Mouse (Mus musculus) liver (tissue): Measurements from ENCODE around the gene Eva1a.

Experiments
- DNase-seq: peaks from one replicate; pipeline ENCODE4 v3.0.0-alpha.2; 2020; ENCODE audit warnings: mixed read lengths

Gene Eva1a

DNA sequence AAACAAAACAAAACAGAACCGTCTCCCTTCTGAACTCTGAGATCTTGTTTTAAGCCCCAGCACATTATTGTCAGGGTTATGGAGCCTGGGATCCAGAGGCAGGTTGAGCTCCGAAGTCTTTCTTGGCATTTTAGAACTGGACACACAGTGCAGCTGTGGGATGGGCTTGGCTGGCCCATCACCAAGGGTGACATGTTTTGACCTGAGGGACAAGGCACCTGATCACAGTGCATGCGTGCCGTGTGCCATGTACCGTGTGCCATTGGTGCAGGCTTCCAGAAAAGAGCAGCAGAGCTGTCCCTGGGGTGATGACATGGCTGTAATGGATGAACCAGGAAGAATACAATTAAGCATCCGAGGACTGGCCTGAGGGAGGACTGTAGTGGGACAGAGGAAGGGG lies 29.6 kb downstream of the Eva1a start:
- no peak for DNase-seq

DNA sequence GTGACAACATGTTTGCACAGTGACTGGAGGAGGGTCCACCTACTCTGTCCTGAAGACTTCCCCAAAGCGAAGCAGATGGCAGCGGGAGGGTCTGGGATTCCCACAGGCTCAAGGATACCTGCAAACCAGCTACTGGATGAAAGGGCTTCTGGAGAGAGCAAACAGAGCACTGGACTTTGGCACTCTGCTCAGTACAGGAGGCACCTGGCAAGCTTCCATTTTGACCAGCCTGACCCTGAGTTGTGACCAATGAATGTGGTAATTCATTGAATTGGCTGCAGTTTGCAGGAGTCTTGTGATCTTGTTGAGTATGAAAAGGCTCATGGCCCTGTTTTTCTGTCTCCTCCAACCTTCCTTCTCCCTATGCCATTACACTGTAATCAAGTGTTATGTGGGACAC lies 32.2 kb downstream of the Eva1a start:
- DNase-seq, result peak; percentile 41

DNA sequence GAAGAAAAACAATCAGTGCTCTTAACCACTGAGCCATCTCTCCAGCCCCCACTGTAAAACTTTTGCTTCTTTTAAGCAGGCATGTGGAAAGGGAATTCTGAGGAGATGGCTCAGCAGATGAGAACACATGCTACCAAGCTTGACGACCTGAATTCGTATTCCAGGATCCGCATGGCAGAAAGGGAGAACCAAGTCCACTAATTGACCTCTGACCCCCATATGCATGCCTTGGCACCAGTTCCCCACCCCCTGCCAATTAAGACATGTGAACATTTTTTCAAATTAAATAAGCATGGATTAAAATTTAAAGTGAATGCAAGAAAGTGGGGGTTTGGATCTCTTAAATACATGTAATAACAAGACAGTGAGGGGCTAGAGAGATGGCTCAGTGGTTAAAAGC lies 32.7 kb downstream of the Eva1a start:
- DNase-seq, result no peak

DNA sequence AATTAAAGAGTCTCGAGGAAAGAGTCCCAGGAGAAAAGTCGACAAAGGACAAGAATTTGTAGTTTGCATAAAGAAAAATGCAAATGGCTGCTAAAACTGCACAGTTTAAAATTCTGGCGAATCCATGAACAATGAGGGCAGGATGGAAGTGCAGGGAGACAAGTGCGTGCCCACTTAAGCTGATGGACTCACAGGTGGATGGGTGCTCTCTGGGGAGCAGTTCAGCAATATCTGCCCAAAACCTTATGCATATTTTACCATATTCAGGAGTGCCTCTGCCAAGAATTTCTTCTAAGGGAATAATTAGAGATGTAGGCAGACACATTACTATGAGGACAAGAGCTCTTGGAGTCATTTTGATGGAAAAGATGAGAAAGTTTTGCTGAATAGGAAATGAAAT lies 35.5 kb downstream of the Eva1a start:
- DNase-seq, result no peak

DNA sequence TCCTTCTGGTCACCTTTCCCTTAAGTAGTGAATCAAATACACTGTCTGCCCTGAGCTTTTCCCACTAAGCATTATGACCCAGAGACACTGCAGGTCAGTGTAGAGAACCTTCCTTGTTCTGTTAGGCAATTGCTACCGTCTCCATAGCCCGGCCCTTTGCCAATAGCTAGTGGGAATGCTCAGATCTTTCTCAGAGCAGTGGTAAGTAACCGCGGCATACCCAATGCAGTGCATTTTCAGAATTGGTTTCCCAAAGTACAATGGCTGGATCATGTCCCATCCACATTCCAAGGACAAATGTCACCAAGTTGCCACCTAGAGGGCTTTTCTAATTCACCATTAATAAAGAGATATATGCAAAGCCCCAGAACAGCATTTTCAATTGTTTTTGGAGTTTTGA lies 38.0 kb downstream of the Eva1a start:
- DNase-seq, result no peak

DNA sequence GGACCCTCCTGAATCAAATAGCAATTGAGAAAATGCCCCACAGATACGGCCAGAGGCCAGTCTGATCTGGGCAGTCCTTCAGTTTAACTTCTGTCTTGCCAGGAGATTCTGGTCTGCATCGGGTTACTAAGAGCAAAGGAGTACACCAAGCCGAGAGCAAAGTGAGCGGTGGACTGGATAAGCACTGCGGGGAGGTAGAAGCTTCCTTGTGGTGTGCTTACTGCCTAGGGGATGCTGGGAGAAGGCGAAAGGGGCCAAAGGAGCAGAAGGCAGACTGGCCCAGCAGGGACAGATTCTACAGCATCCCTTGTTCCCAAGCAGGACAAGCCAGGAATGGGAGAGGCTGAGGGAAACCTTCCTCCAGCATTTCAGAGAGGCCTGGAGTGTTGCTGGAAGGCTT lies 42.8 kb downstream of the Eva1a start:
- no peak for DNase-seq

DNA sequence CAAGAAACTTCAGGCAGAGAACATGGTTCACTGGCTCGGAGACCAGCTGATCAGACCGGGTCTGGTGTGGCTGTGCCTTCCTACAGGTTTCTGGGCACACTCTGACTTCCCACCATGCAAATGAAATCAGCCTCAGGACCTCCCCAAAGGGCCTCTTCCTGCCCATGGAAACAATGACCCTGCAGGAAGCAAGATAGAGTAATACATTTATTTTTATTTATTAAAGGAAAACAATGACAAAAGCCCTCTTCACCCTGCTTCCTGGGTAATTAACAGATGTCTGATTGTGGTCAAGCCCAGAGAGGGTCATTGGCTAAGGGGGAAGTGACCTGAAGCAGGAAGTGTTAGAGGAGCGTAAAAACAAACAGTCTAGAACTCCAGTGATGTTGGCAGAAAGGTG lies 43.4 kb downstream of the Eva1a start:
- no peak for DNase-seq

DNA sequence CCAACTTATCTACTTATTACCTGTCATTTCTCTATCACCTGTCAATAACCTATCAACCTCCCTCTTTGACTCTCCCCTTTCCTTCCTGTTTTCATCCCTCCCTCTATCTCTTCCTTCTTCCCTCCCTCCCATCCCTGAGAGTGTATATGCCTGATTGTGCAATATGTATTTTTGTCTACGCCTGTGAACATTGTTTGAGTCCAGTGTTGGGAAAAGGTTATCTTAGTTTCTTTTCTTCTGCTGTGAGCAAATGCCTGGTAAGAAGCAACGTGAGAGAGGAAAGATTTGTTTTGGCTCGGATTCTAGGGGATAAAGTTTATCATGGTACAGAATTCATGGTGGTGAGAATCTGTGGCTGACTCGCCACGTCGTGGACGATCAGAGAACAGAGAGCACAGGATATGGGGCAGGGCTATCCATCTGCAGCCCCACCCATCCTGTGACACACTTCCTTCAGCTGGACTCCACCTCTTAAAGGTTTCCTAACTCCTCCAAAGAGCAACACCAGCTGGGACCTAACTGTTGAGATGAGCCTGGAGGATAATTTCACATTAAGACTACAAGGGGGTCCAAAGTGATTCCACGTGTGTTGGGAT lies 44.6 kb downstream of the Eva1a start:
- DNase-seq, result no peak

DNA sequence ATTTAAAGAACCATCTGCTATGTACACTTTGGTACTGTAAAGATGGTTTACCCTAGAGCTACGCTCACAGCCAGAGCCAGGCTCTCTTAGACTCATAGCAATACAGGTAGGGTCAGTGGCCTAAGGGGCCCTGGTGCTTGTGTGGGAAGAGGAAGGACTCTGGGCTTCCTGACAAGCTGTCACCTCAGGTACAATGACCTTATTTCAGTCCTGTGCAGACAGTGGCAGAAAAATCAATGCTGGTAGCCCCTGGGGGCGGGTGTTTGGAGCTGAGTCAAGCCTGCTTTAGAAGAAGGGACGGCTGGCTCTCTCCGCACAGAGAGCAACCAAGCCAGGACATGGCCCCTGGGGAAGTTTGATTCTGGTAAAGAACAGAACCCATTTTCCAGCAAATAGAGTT lies 47.3 kb downstream of the Eva1a start:
- peak; percentile 32 for DNase-seq

DNA sequence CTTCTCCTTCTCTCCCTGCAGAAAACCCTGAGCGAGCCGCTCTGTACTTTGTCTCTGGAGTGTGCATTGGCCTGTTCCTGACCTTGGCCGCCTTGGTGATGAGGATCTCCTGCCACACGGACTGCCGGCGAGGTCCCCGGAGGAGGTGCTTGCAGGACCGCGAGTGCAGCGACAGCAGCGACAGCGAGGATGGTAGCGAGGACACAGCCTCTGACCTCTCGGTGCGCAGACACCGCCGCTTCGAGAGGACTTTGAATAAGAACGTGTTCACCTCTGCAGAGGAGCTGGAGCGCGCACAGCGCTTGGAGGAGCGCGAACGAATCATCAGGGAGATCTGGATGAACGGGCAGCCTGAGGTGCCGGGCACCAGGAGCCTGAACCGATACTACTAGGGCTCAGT lies 50.9 kb downstream of the Eva1a start:
- DNase-seq, result peak; percentile 8

DNA sequence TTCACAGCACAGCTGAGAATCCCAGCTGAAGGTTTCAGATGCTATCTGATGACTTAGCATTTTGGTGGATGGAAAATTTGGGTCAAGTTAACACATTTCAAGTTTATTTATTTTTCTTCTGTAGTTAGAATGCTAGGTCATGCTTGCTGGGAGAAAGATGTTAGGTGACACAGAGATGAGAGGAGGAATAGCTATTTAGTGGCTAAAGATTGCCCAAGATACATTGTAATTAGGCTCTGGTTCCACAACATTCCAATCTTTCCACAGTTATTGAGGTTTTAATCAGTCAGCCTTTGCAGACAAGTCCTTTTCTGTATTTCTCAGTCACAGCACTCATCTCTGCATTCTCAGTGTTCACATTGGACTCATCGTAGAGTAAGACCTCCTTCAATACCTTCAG lies 56.9 kb downstream of the Eva1a start:
- no peak for DNase-seq

DNA sequence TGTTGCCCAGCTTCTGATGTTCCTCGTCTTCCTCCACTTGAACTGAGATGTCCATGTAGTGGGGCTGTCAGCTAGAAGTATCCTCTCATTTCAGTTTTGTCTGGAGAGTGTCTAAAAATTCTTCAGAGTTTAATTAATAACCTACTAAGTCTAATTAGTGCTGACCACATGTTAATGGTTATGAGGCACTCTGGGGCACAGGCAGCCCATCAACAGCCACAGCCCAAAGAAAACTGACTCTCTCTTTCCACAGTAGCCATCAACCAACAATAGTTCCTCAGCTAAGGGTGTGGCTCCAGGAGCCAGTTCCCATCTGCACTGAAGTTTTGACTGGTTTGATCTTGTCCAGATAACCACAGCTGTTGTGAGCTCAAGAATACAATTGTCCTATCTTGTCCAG lies 57.6 kb downstream of the Eva1a start:
- DNase-seq, result no peak

DNA sequence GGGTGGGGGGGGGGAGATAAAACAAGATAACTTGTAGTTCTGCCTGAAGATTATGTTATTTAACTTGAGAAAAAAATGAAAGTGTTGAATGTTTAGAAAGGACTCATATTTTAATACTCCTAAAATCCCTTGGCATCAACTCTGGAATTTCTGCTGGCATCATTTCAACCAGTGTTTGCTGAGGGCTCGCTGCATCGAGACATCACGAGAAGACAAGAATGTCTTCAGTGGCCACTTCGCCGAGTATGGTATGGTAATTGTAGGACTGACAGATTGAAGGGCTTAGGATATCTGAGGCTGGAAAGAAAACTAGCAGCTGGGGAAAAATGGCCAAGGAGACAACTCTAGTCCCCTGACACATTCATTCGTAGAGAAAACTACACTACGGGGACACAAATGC lies 69.6 kb downstream of the Eva1a start:
- DNase-seq, result no peak

DNA sequence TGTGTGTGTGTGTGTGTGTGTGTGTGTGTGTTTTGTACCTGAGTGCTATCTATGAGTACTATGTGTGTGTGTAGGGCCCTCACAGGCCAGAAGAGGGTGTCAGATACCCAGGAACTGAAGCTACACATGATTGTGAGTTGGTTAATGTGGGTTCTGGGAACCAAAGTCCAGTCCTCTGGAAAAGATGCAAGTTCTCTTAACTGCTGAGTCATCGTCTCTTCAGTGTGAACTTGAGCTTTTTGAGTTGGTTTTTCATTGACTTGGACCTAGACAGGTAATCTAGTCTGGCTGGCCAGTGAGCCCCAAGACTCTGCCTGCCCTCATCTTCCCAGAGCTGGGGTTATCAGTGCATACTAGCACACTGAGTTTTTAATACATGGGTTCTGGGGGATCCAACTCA lies 70.3 kb downstream of the Eva1a start:
- no peak for DNase-seq

DNA sequence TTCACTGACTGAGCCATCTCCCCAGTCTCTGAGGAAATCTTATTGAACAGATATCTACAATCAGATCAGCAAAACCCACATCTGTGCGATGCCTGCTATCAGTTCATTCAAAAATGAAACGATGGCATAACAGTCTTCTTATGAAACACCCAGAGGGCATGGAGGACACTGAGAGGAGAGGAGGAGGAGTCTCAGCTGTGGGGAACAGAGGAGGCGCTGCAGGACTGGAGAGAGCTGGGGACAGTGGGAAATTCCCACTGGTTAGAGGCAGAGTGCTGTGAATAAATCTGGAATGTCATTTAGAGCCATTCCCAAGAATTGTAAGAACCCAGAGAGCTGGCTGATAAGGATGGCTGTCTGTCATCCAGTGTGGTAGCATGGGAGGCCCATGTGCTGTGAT lies 70.7 kb downstream of the Eva1a start:
- no peak for DNase-seq

DNA sequence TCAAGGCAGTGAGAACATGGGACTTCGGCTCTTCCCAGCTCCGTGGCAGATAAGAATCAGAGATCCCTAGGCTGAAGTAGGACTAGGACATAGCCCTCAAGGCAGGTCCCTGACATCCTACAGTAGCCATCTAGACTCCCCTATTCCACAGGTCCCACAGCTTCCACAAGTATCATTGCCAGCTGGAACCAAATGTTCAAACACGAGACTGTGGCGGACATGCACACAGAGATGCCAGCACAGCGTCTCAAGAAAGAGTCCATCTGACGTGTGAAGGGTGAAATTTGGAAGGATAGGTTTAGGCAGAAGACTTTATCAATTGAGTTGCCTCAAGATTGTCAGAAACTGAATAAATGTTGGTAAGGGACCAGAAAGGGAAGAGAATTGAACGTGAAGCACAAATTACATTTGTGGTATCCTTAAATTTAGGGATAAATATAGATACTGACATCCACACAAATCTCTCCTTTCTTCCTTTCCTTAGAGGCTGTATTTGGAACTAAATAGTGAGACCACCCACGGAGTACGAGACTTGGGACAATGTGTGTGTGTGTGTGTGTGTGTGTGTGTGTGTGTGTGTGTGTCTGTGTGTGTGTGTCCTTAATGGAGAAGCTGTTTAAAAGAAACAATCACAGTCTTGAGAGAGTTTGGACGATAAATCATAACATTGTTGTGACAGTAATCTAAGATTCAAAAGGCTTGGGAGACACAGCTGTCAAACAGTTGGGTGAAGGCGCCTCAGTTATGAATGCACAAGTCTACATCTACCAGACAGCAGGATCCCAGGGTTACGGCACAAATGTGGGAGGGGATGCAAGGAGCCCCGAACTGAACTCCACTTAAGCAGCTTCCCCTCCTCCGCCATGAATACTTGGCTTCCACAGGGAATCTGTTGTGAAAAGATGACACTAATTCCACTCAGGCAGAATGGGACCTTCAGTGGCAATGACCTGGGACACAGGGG lies 71.6 kb downstream of the Eva1a start:
- no peak for DNase-seq

DNA sequence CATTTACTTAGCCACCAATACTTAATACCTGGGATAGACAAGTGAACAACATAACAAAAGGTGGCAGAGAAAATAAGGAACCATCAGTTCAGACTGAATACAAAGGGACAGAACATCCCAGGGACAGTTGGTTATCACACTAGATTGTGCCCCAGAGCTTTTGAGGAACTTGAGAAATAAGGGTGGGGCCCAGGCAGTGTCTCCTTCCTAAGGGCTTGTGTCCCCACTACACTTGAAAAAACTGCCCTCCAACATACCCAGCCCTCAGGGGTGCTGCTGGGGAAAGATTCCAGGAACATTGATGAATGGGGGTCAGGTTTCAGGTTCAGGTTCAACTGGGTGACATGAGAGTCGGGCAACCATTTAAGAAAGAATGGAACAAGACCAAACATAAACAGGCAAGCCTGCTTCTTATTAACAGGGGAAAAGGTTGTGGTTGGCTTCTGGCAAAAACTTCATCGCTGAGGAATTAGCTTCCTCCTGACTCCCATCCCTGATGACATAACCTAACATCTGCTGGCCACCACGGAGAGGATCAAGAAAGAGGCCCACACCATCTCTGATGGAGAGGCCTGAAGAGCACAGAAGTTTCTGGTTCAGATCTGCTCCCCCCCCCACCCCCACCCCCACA lies 74.6 kb downstream of the Eva1a start:
- no peak for DNase-seq

DNA sequence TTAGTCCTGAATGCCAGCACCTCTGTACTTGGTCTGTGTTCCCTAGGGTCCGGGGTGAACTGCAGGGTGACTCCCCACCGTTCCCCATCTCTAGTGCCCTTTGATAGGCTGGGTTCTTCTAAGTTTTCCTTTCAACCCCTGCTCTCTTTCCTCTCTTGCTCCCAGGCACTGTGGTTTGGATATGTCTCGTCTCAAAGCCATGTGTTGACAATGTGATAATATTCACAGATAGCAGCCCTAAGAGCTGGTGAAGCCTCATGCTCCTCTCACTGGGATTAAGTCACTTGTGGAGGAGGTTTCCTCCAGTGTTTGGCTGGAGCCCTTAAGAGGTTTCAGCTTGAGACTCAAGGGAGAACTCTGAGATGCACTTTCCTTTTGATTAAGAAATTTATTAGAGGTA lies 75.3 kb downstream of the Eva1a start:
- no peak for DNase-seq

DNA sequence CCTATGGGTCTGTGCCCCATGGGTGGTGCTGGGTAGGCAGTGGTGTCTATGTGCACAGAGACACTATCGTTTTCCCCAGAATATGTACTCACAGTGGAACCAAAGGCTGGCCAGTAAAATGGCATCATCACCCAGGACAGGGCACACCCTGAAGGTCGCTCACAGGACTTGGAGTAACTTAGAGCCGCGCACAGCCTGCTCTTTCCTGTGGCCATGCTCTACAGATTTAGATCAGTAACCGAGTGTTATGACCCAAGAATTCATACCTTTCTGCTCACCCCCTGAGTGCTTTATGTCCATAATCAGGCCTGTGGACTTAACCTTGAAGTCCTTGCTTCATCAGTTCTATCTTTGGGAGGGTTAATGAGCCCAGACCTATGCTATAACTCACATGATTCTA lies 77.0 kb downstream of the Eva1a start:
- DNase-seq, result no peak

DNA sequence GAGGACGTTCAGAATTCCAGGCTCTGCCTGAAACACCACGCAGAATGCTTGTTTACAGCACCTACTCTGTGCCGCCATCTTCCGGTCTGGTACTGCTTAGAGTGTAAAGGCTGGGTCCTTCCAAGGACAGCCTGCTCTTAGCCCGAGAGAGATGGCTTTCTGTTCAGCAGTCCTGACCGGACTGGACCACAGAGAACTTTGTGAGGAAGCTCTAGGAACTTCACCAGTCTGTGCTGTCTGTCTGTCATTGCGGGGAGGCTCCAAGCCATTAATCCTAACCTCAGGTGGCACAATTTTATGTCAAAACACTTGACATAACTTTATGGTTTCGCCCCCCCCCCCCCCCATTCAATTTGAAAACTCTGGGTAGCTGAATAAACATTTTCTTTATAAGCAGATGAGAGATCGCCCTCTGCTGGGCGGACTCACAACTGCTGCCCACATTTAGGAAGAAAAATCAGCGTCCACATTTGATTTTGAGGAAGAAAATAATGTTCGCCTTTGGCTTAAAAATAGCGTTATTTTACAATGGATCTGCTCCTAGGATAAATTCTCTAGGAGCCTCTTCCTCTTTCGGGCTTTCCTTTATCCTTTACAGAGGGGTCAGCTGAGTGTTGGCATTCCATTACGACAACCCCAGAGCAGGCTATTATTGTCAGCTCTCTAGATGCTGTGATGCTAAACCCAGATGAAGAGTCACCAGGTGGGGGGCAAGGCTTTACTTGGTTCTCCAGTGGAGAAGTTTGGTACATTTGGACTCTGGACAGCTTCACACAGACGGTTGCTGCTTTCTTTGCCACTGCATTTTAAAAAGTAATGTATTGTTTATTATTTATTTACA lies 78.7 kb downstream of the Eva1a start:
- peak; percentile 33 for DNase-seq

DNA sequence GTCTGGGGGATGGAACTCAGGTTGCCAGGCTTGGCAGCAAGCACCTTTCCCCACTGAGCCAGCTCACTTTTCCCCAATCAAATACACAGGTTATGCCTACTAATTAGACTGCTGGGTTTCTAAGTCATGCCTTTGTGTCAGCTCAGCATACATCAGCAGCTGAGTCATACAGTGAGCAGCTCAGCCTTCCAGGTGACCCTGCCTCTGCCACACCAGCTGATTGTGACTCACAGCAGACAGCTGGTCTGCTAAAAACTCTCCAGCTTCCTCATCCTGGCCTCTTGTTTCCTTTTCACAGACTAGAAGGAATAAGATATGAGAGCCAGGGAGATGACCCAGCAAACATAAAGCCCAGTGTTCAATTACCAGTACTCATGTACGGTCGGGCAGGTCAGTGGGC lies 84.3 kb downstream of the Eva1a start:
- DNase-seq, result no peak

DNA sequence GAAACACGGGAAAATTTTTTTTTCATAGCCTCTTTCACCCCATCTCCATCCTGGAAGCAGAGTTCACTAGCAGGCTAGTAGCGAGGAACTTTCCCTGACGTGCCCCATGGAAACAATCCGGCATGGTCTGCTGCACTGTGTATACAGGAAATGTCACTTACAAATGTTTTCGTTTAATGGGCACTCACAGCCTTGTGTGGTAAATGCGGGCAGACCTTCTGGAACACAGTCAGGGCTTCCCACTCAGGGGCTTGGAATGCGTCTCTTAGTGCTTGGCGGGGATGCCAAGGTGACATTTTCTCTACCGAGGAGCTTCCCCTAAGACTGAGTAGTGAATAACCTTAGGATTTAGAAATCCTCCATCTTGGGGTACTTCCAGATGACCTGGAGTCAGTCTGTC lies 87.0 kb downstream of the Eva1a start:
- DNase-seq, result no peak

DNA sequence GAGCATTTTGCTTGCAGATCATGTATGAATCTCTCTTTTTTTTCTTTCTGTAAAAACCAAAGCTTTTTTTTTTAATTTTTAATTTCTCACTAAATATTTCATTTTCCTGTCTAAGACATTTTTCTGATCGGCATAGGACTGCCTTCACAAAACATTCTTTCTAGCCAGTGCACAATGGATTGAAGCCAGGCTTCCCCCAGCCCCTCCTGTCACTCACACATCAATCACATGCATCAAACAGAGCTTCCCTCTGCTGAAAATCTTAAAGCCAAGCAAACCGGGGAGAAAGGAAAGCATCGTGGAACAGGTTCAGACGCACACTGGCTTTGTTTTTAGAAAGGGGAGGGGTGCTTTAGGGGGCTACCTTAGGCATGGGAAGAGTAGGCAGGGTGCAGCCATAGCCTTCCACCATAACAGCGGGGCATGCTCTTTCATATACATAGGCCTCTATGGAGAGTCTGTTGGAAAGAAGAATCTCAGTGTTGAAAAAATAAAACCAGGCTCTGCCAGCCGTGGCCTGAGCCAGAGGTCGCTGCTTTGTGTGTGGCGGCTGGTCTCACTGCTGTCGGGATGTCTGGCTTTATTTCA lies 88.9 kb downstream of the Eva1a start:
- no peak for DNase-seq
